Mouse (Mus musculus): Measurements from ENCODE around the gene Vmn2r70.

Vmn2r70 gene

GRCm38 (mm10) chr7:85569092-85569491 lies at the start of gene Vmn2r70:
Gene Vmn2r70, minus strand, starts transcription at chr7:85569192.
- no peak for DNase-seq (ENCODE audit: low read depth, low spot score)

- DNase-seq (ENCODE audit: low read depth, low spot score), result no peak
These were observed 6.2 kb downstream of the Vmn2r70 start, which contains the start of gene Vmn2r71 for GRCm38 (mm10) chr7:85562787-85563186. Gene Vmn2r71, plus strand, starts transcription at chr7:85563087.

- DNase-seq (ENCODE audit: low read depth, low spot score), result no peak
These were observed 25.9 kb downstream of the Vmn2r70 start for GRCm38 (mm10) chr7:85543118-85543517.

GRCm38 (mm10) chr7:85542108-85542507 lies 26.9 kb downstream of the Vmn2r70 start:
- no peak for DNase-seq (ENCODE audit: low read depth, low spot score)
